Mouse (Mus musculus): ENCODE results near the gene Olfr876. TPM values are rescaled to one million over a fixed set of nuclear protein-coding genes. Genes with fewer than 3 reads are reported as not detected.
"Not testable (repeated sequence)": the region's sequence is repeated elsewhere in the genome, so short reads cannot be mapped to it uniquely, and the experiment has no call there.

Gene Olfr876
- total RNA-seq (2022) = not detected

- no peak for DNase-seq (ENCODE audit: low spot score in 2 of 2)
Observed at GRCm38 (mm10) chr9:37802731-37803130, at the start of gene Olfr876. TSS of gene Olfr876 (plus strand) at chr9:37803031.

GRCm38 (mm10) chr9:37761728-37762127 lies 41.1 kb upstream of the Olfr876 start:
- no peak for DNase-seq (ENCODE audit: low spot score in 2 of 2)

GRCm38 (mm10) chr9:37762541-37762940 lies 40.3 kb upstream of the Olfr876 start:
- no peak for DNase-seq (ENCODE audit: low spot score in 2 of 2)

GRCm38 (mm10) chr9:37770661-37771060 lies 32.2 kb upstream of the Olfr876 start:
- no peak for DNase-seq (ENCODE audit: low spot score in 2 of 2)

- no peak for DNase-seq (ENCODE audit: low spot score in 2 of 2)
Observed at GRCm38 (mm10) chr9:37771759-37772158, 31.1 kb upstream of the Olfr876 start, which contains the start of gene Olfr875. TSS of gene Olfr875 (plus strand) at chr9:37771857.

GRCm38 (mm10) chr9:37782766-37783260 lies 20.0 kb upstream of the Olfr876 start:
- DNase-seq (ENCODE audit: low spot score in 2 of 2) = peak in 1 of 2 experiments; percentile 14

- DNase-seq (ENCODE audit: low spot score in 2 of 2) = not testable (repeated sequence)
Observed at GRCm38 (mm10) chr9:37783394-37784387, 19.1 kb upstream of the Olfr876 start.

GRCm38 (mm10) chr9:37786411-37786810 lies 16.4 kb upstream of the Olfr876 start:
- DNase-seq (ENCODE audit: low spot score in 2 of 2) = no peak

- no peak for DNase-seq (ENCODE audit: low spot score in 2 of 2)
Observed at GRCm38 (mm10) chr9:37802055-37802454, 776 bp upstream of the Olfr876 start.

GRCm38 (mm10) chr9:37807235-37807634 lies 4.4 kb downstream of the Olfr876 start:
- DNase-seq (ENCODE audit: low spot score in 2 of 2) = no peak

GRCm38 (mm10) chr9:37808456-37808855 lies 5.6 kb downstream of the Olfr876 start:
- no peak for DNase-seq (ENCODE audit: low spot score in 2 of 2)

- no peak for DNase-seq (ENCODE audit: low spot score in 2 of 2)
Observed at GRCm38 (mm10) chr9:37808976-37809375, 6.1 kb downstream of the Olfr876 start.

GRCm38 (mm10) chr9:37814696-37815095 lies 11.9 kb downstream of the Olfr876 start:
- DNase-seq (ENCODE audit: low spot score in 2 of 2) = peak; percentile 10 to 15

- DNase-seq (ENCODE audit: low spot score in 2 of 2) = no peak
Observed at GRCm38 (mm10) chr9:37829881-37830280, 27.1 kb downstream of the Olfr876 start.

GRCm38 (mm10) chr9:37833341-37833740 lies 30.5 kb downstream of the Olfr876 start:
- DNase-seq (ENCODE audit: low spot score in 2 of 2) = peak; percentile 11 to 17

GRCm38 (mm10) chr9:37849267-37849666 lies 46.4 kb downstream of the Olfr876 start:
- DNase-seq (ENCODE audit: low spot score in 2 of 2) = no peak

- DNase-seq (ENCODE audit: low spot score in 2 of 2) = no peak
Observed at GRCm38 (mm10) chr9:37853969-37854368, 51.1 kb downstream of the Olfr876 start, which contains the start of gene Olfr877. TSS of gene Olfr877 (plus strand) at chr9:37854269.

Other genes starting within 250 kb of the Olfr876 start
- gene Siae, start 247.3 kb upstream of the Olfr876 start, total RNA-seq (2022) = 10 to 100 TPM; 10.0 to 15.7 (median 13.4) TPM
- gene Spa17, start 189.3 kb upstream of the Olfr876 start, total RNA-seq (2022) = 1 to 10 TPM; 1.5 to 4.0 (median 2.1) TPM
- gene Tbrg1, start 145.7 kb upstream of the Olfr876 start, total RNA-seq (2022) = 10 to 100 TPM; 43.5 to 49.1 (median 47.5) TPM
- gene Panx3, start 133.8 kb upstream of the Olfr876 start, total RNA-seq (2022) = not detected
- not detected for gene Olfr160, start 86.8 kb upstream of the Olfr876 start, total RNA-seq (2022)
- not detected for gene Olfr874, start 57.9 kb upstream of the Olfr876 start, total RNA-seq (2022)
- gene Olfr875, start 31.2 kb upstream of the Olfr876 start, total RNA-seq (2022) = not detected
- gene Olfr877, start 51.2 kb downstream of the Olfr876 start, total RNA-seq (2022) = not detected
- not detected for gene Olfr145, start 93.7 kb downstream of the Olfr876 start, total RNA-seq (2022)
- under 1 TPM in 1 of 4 experiments, not detected in 3; 0.45 TPM for gene Olfr878, start 114.8 kb downstream of the Olfr876 start, total RNA-seq (2022)
- under 1 TPM in 1 of 4 experiments, not detected in 3; 0.09 TPM for gene Olfr881, start 188.8 kb downstream of the Olfr876 start, total RNA-seq (2022)
- gene Olfr883, start 222.8 kb downstream of the Olfr876 start, total RNA-seq (2022) = not detected
- not detected for gene Olfr884, start 243.5 kb downstream of the Olfr876 start, total RNA-seq (2022)

Measured in layer of hippocampus, adult 8-10 months (tissue).